Mouse (Mus musculus): ENCODE measurements at regions not wholly inside any gene's neighbourhood (a gene's known extent, or its start where the extent isn't known, plus 50 kb on each side); places are given as distances from the start of the nearest gene placed in this dataset.

GRCm38 (mm10) chr10:111073851-111074430, 64.0 kb upstream of the Zdhhc17 start:
- TF ChIP-seq CTCF (IDR thresholded peaks at IDR 0.05; ENCODE audit: extremely low read depth, insufficient read depth, low read length) (no peak), POLR2A (IDR thresholded peaks at IDR 0.05; ENCODE audit: extremely low read depth, insufficient read depth, low read length) (no peak)
